Mouse (Mus musculus) embryonic facial prominence, embryonic 10.5 days (tissue): ENCODE data around the gene Gm20547. TPM values are rescaled to one million over a fixed set of nuclear protein-coding genes. Genes with fewer than 3 reads are reported as not detected.

Source experiments
- DNase-seq: peaks from one replicate; pipeline ENCODE4 v3.0.0-alpha.2; 2017; ENCODE audit warnings: low spot score
- H3K27ac ChIP-seq: fragments of 300-500 bp; sonication (generic); replicated peaks from 2 replicates; pipeline ENCODE4 v1.5.1; 2016; ENCODE audit warnings: mild to moderate bottlenecking
- H3K27me3 ChIP-seq: fragments of 300-500 bp; sonication (generic); replicated peaks from 2 replicates; pipeline ENCODE4 v1.6.1; 2016; ENCODE audit warnings: low read depth, mild to moderate bottlenecking; ENCODE audit not compliant: poor library complexity, severe bottlenecking
- H3K36me3 ChIP-seq: fragments of 300-500 bp; sonication (generic); replicated peaks from 2 replicates; pipeline ENCODE4 v1.6.1; 2016; ENCODE audit warnings: mild to moderate bottlenecking, moderate library complexity
- H3K4me1 ChIP-seq: fragments of 300-500 bp; sonication (generic); 2 replicates; pipeline ENCODE4 v1.6.1; 2016
- H3K4me3 ChIP-seq: fragments of 300-500 bp; sonication (generic); 2 replicates; pipeline ENCODE4 v1.5.1; 2016; ENCODE audit warnings: mild to moderate bottlenecking, moderate library complexity
- H3K9me3 ChIP-seq: fragments of 300-500 bp; sonication (generic); 2 replicates; pipeline ENCODE4 v1.6.1; 2016; ENCODE audit warnings: mild to moderate bottlenecking
- WGBS: fragments of 180-500 bp; shearing (Covaris S2); methylation state at CpG from one replicate; pipeline ENCODE4 v1.1.7; 2016; 5-methylcytosine and 5-hydroxymethylcytosine counted together
- polyA plus RNA-seq: library from polyadenylated mRNA; unstranded; fragments of >200 nt; fragmentation: Nextera tagmentation; extraction: Ambion mirVana; gene quantifications from 2 replicates; pipeline ENCODE4 v1.2.1, GENCODE M21; 2016

Gene Gm20547
- polyA plus RNA-seq, 1 experiment from 2014 or later: not detected

DNA sequence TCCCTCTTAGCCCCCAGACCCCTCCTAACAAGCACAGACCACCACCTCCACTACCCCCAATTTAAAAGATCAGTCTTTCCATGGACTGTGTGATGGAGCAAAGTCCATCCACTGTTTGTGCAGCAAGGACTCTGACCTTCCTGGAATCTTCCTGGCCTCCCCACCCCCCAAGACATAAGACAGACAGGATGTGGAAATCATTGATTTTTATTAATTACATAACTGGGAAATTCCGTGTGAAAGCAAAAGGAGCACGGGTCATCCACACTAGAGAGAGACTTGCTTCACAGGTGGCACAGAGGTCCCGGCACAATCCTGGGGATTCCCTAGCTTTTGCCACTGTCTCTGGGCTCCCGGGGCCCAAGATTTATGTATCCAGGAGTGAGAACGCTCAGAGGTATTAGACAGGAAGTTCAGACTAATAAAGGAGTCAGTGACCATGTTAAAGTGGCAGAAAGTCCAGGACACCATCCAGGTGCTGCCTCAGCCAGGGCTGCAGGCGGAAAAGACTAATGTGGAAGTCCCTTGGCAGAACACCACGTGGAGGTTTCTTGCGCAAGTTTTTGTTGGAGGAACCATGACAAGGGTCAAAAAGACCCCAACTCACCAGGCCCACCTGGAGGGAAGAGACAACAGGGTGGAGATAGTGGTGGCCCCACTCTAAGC, 19.3 kb downstream of the Gm20547 start, which contains the start of gene Cfb:
Cfb (minus strand) TSS at position 103 of the 666 bp plus-strand sequence.
- peaks cover 12% of the 10 kb centered on the region for H3K36me3 ChIP-seq
- H3K9me3 ChIP-seq: no peaks in the 10 kb centered on the region
- no peak within 1 kb of the TSS for H3K4me3 ChIP-seq
- H3K27ac ChIP-seq: no peak within 1 kb of the TSS
- 0 out of 2 replicates have a peak, but pooled peaks cover 8% of the 10 kb centered on the region for H3K27me3 ChIP-seq
- 76% methylated on average over 8 of the region's 8 CpGs for WGBS
- H3K4me1 ChIP-seq: no peaks in the 10 kb centered on the region
- DNase-seq: no peak

DNA sequence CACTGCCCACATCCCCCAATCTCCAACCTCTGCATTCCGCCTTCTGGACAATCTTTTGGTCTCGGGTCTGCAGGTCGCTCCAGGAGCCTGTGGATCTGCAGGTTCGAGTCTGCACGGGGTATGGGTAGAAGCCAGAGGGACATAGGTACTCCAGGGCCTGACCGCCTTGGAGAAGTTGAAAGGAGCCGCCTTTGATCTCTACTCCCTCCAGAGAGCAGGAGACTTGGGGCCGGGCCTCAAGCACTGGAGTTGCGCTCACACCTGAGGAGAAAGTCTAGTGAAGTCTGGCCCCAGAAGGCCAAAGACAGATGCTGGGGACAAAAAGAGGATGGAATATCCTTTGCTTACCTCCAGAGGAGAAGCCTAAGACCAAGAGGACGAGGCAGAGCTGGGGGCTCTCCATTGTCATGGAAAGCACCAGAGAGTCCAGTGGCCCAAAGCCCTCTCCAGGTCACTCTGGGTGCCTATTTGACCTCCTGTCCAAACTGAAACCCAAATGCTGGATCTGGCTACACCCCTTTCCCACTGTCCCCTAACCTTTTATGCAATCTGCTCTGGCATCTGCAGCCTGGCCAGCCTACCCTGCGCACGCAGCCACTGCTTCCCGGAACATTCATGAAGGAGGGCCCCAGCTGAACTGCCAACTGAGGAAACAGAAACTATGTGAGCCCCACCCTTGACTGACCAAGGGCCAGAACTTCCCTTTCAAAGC, 20.0 kb downstream of the Gm20547 start:
- Histone ChIP-seq H3K9me3 (no peaks in the 10 kb centered on the region), H3K27ac (no peak overlapping the region), H3K36me3 (peaks cover 19% of the 10 kb centered on the region), H3K27me3 (0 out of 2 replicates have a peak, but pooled peaks cover 8% of the 10 kb centered on the region), H3K4me3 (no peak overlapping the region), H3K4me1 (no peaks in the 10 kb centered on the region)
- 74% methylated on average over 13 of the region's 13 CpGs for WGBS
- DNase-seq: no peak

DNA sequence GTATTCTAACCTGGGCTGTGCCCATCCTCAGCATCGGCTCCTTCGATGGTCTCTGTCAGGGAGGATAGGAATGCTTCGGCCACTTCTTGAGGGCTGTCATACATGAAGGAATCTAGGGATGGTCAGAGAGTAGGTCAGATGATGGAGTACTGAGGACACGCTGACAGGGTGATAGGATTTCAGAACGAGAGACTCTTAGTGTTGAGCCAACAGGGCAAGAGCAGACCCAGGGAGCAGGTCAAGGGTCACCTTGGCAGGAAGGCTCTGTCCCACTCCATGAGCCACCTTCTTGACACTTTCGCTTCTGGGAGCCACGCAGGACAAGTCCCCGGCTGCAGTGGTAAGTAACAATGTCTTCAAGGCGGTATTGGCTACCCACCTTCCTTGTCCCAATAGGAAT, 21.3 kb downstream of the Gm20547 start:
- no peak for DNase-seq
- H3K36me3 ChIP-seq: peaks cover 33% of the 10 kb centered on the region
- H3K27ac ChIP-seq: no peak overlapping the region
- 86% methylated on average over 9 of the region's 9 CpGs for whole genome bisulfite sequencing
- H3K9me3 ChIP-seq: no peaks in the 10 kb centered on the region
- H3K4me3 ChIP-seq: no peak overlapping the region
- H3K27me3 ChIP-seq: 0 out of 2 replicates have a peak, but pooled peaks cover 8% of the 10 kb centered on the region
- H3K4me1 ChIP-seq: no peaks in the 10 kb centered on the region

DNA sequence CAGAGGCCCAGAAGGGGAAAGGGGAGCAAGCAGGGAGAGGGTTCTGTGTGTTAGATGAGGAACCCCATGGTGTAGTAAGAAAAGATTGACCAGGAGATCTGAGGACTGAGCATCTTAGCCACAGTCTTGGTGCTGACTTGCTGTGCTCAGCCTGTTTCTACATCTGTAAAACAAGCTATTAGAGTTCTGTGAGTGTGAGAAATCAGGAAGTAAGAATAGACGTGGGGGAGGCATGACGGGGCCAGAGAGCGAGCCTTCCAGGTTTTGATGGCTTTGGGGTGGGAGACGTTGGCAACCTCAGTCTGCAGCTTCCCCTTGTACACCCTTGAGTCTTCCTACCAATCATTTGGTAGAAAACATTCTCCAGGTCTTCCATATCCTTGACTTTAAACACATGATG, 23.2 kb downstream of the Gm20547 start:
- no peak overlapping the region for H3K27ac ChIP-seq

DNA sequence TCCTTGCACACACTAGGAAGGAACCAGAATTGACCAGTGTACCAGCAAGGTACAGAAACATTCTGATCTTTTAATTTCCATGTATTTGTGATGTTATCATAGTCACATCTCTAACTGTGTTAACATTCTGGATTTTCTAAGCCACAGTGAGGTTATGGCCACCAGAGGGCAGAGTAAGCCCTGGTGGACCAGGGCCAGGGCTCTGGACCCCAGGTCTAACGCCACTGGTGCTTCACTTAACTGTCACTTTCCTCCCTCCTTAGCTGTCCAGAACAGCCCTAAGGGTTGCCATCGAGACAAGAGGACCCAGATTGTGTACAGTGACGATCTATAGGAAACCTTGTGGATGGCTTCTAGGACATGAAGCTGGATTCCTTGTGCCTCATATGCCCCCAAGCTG, 26.0 kb downstream of the Gm20547 start:
- no peaks in the 10 kb centered on the region for H3K27me3 ChIP-seq
- H3K9me3 ChIP-seq: no peaks in the 10 kb centered on the region
- peaks cover 23% of the 10 kb centered on the region for H3K4me1 ChIP-seq
- peak; percentile 59 for DNase-seq
- 45% methylated on average over 3 of the region's 3 CpGs for WGBS
- no peak overlapping the region for H3K27ac ChIP-seq
- no peak overlapping the region for H3K4me3 ChIP-seq
- peaks cover 70% of the 10 kb centered on the region for H3K36me3 ChIP-seq

More for the DNA sequence above, 23.2 kb downstream of the Gm20547 start:
- no peak for DNase-seq
- no peak overlapping the region for H3K4me3 ChIP-seq
- 87% methylated on average over 4 of the region's 4 CpGs for WGBS
- no peaks in the 10 kb centered on the region for H3K9me3 ChIP-seq
- H3K4me1 ChIP-seq: no peaks in the 10 kb centered on the region; the same call in 1 of the 2 replicates
- H3K36me3 ChIP-seq: peaks cover 51% of the 10 kb centered on the region
- 0 out of 2 replicates have a peak, but pooled peaks cover 8% of the 10 kb centered on the region for H3K27me3 ChIP-seq

DNA sequence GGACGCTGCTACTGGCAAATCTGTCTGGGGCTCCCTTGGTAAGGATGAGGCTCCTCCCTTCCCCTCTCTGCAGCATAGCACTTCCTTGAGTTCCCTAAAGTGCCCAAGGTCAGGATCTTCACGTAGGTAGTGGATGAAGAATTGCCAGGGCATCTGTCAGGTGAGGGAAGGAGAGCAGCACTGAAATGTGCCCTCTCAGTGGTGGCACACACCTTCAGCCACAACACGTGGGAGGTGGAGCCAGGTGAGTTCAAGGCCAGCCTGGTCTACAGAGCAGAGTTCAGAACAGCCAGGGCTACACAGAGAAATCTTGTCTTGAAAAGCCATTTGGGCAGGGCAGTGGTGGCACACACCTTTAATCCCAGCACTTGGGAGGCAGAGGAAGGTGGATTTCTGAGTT, 27.1 kb downstream of the Gm20547 start:
- H3K36me3 ChIP-seq: peaks cover 70% of the 10 kb centered on the region
- peaks cover 24% of the 10 kb centered on the region for H3K4me1 ChIP-seq
- no peak for DNase-seq
- 78% methylated on average over 3 of the region's 3 CpGs for WGBS
- no peaks in the 10 kb centered on the region for H3K27me3 ChIP-seq
- H3K9me3 ChIP-seq: no peaks in the 10 kb centered on the region
- no peak overlapping the region for H3K27ac ChIP-seq
- H3K4me3 ChIP-seq: no peak overlapping the region

DNA sequence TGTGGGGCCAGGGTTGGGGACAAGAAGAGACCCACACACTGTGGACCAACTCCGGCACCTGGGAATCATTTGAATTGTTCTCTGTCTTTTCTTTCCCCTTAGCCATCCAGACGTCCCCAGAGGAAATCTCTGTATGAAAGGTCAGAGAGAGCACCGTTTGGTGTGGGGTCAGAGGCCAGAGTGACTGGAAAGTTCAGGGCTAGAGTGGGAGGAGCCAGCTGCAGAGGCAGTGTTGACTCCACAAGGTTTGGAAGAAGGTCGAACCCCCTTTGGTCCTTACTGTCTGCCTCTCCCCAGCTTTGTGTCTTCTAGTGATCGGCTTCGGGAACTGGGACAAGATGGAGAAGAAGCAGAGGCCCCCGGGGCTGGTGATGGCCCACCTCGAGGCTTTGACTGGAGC, 28.3 kb downstream of the Gm20547 start:
- no peak for DNase-seq
- no peaks in the 10 kb centered on the region for H3K27me3 ChIP-seq
- WGBS: 60% methylated on average over 8 of the region's 8 CpGs
- H3K36me3 ChIP-seq: peaks cover 65% of the 10 kb centered on the region
- no peaks in the 10 kb centered on the region for H3K9me3 ChIP-seq
- no peak overlapping the region for H3K27ac ChIP-seq
- no peak overlapping the region for H3K4me3 ChIP-seq
- peaks cover 32% of the 10 kb centered on the region for H3K4me1 ChIP-seq

DNA sequence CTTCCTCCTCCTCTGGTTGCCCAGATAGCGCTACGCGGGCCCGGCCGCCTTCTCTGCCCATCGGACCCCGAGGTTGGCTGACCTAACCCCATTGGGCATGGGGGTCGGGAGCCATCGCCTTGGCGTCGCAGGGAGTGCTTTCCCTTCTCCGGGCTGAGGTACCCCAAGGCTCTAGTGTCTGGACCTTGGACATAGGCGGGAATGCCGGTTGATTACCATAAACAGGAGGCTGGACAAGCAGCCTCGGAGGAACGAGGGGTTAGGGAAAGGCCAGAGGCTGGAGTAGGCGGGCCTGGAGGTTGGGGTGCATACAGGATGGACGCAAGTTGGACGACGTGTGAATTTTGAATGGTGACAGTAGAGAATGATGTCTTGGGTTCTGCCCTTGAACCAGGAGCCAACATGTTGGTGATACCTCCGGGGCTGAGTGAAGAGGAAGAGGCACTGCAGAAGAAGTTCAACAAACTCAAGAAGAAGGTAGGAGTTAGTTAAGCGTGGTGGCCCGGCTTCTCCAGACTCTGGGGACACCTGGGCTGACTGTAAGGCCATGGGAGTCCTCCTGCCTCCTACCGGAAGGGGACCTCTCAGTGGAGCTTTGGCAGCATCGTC, 31.2 kb downstream of the Gm20547 start:
- H3K4me3 ChIP-seq: peak overlapping the region; percentile 93
- 2% methylated on average over 25 of the region's 25 CpGs for WGBS
- no peaks in the 10 kb centered on the region for H3K9me3 ChIP-seq
- peaks cover 65% of the 10 kb centered on the region for H3K36me3 ChIP-seq
- no peak for DNase-seq
- peaks cover 32% of the 10 kb centered on the region for H3K4me1 ChIP-seq
- H3K27ac ChIP-seq: peak overlapping the region; percentile 91
- no peaks in the 10 kb centered on the region for H3K27me3 ChIP-seq

DNA sequence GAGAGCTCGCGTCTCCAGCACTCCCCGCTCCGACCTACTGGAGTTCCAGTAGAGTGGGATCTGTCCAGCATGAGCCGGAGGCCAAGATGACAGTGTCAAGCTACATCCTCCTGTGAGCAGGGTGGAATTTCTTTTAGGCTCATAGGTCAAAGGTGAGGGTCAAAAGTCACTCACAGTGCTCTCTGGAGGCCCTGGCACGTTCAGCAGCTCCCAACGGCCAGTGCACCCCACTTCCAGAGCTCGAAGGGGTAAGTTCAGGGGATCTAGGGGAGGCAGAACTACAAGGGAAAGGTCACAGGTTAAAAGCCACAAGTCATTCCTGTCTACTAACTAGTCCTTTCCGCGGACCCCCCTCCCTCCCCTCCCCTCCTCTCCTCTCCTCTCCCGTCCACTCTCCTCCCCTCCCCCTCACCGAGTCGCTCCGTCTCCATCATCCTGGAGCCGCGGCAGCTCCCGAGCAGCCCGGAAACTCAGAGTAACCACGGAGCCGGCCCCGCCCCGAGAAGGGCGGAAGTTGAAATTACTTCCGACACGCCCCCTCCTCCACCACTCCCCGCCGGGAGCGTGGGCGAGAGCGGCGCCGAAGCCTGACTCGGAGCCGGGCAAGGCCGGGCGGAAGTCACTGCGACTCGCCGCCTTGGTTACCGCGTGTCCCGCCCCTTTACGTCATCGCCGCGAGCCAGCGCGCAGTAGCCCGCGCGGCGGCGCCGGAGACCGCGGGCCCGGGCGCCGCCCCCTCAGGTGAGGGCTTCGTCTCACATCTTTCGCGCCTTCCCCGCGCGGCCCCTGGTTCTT, 31.9 kb downstream of the Gm20547 start, which contains the start of the genes Skiv2l and Nelfe:
Skiv2l (minus strand) TSS at position 489 of the 795 bp plus-strand sequence.
Nelfe (plus strand) TSS at position 670 of the 795 bp plus-strand sequence.
- H3K27ac ChIP-seq: peak within 1 kb of the TSS; percentile 91
- under 1% methylated on average over 65 of the region's 65 CpGs for WGBS
- peaks cover 65% of the 10 kb centered on the region for H3K36me3 ChIP-seq

DNA sequence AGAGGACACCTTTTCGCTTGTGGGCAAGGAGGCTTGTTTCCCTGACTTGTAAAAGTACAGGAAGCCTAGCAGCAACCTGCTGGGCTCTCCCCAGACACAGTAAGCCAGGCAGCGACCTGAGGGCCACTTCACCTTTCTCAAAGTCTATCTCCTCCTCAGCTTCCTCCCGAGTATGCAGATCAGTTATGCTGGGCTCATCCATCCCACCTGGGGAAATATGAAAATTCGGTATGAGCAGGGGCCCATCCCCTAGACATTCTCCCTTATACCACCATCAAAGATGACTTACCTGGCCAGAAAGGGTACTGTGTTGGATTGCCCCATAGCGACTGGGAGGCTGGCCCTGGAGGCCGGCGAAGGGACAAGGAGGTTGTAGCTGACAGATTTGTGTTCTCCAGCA, 34.2 kb downstream of the Gm20547 start:
- 94% methylated on average over 7 of the region's 7 CpGs for WGBS
- no peaks in the 10 kb centered on the region for H3K27me3 ChIP-seq
- no peak overlapping the region for H3K27ac ChIP-seq
- H3K36me3 ChIP-seq: peaks cover 65% of the 10 kb centered on the region
- no peaks in the 10 kb centered on the region for H3K9me3 ChIP-seq
- no peak for DNase-seq
- peaks cover 27% of the 10 kb centered on the region for H3K4me1 ChIP-seq
- no peak overlapping the region for H3K4me3 ChIP-seq

More for the DNA sequence above, 31.9 kb downstream of the Gm20547 start, which contains the start of the genes Skiv2l and Nelfe:
- no peaks in the 10 kb centered on the region for H3K9me3 ChIP-seq
- H3K27me3 ChIP-seq: no peaks in the 10 kb centered on the region
- peaks cover 32% of the 10 kb centered on the region for H3K4me1 ChIP-seq
- peak within 1 kb of the TSS; percentile 93 for H3K4me3 ChIP-seq
- peak; percentile 99 for DNase-seq

DNA sequence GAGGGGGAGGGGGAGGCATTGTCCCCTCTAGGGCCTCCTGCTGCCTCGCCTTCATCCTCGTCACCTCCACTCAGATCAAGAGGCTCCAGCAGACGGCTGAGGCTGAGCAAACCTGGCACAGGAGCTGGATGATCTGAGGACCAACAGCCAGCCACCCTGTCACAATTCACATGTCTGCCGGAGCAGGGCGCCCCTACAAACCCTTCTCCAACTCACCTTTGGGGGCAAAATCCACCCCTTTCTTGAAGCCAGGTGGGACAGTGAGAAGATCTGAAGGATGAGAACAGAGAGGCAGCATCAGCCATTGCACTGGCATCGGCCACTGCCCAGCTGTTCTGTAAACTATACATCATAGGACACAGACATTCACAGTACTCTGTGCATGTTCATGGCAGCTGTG, 34.6 kb downstream of the Gm20547 start:
- peaks cover 65% of the 10 kb centered on the region for H3K36me3 ChIP-seq
- no peak overlapping the region for H3K27ac ChIP-seq
- H3K27me3 ChIP-seq: no peaks in the 10 kb centered on the region
- H3K4me1 ChIP-seq: peaks cover 23% of the 10 kb centered on the region
- no peak for DNase-seq
- no peaks in the 10 kb centered on the region for H3K9me3 ChIP-seq
- no peak overlapping the region for H3K4me3 ChIP-seq
- 89% methylated on average over 6 of the region's 6 CpGs for whole genome bisulfite sequencing

DNA sequence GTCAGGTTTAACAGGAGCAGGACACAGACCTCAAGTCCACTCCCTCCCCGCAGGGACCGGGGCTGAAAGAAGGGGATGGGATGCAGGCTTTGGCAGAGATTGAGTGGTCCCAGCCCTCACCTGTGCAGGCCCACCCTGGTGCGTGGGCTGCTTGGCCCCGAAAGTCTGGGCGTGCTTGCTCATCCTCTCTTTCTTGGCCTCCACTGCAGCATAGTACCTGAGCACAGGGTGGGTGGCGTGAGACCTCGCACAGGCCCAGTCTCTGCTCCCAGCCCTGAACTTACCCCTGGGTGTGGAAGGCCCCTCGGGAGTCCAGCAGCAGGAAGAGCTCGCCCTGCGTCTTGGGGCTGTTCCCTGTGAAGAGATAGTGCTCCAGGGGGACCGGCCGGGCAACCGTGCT, 37.0 kb downstream of the Gm20547 start:
- Histone ChIP-seq H3K36me3 (peaks cover 84% of the 10 kb centered on the region), H3K9me3 (no peaks in the 10 kb centered on the region), H3K4me3 (no peak overlapping the region; the same call in 1 of the 2 replicates), H3K27me3 (no peaks in the 10 kb centered on the region), H3K27ac (no peak overlapping the region), H3K4me1 (peaks cover 8% of the 10 kb centered on the region)
- 93% methylated on average over 13 of the region's 13 CpGs for WGBS
- DNase-seq: no peak
